Mouse (Mus musculus) forebrain, postnatal 0 days (tissue): ENCODE results near the gene Spcs2. TPM values are rescaled to one million over a fixed set of nuclear protein-coding genes. Genes with fewer than 3 reads are reported as not detected.
"Not testable (repeated sequence)": the region's sequence is repeated elsewhere in the genome, so short reads cannot be mapped to it uniquely, and the experiment has no call there.

Experiments used
- ATAC-seq: fragments of 200-750 bp; cut with Nextera tagmentation; 2 replicates; pipeline ENCODE4 v1.8.0; 2017; ENCODE audit warnings: mild to moderate bottlenecking, moderate library complexity
- DNase-seq: peaks from one replicate; pipeline ENCODE4 v3.0.0-alpha.2; 2015
- H3K27ac ChIP-seq: fragments of 300-500 bp; sonication (generic); 2 replicates; pipeline ENCODE4 v1.5.1; 2014; ENCODE audit warnings: low read depth, mild to moderate bottlenecking, antibody characterized with exemption, low read length, moderate library complexity, mixed read lengths
- H3K27me3 ChIP-seq: fragments of 300-500 bp; sonication (generic); 2 replicates; pipeline ENCODE4 v1.6.1; 2014; ENCODE audit warnings: mild to moderate bottlenecking, low read length, mixed read lengths; ENCODE audit not compliant: insufficient read depth
- H3K36me3 ChIP-seq: fragments of 300-500 bp; sonication (generic); 2 replicates; pipeline ENCODE4 v1.6.1; 2014; ENCODE audit warnings: mild to moderate bottlenecking, moderate library complexity; ENCODE audit not compliant: insufficient read depth
- H3K4me1 ChIP-seq: fragments of 300-500 bp; sonication (generic); 2 replicates; pipeline ENCODE4 v1.6.1; 2014; ENCODE audit warnings: antibody characterized with exemption; ENCODE audit not compliant: insufficient read depth
- H3K4me2 ChIP-seq: fragments of 300-500 bp; sonication (generic); 2 replicates; pipeline ENCODE4 v1.6.1; 2014; ENCODE audit warnings: low read depth, mild to moderate bottlenecking, moderate library complexity
- H3K4me3 ChIP-seq: fragments of 300-500 bp; sonication (generic); 2 replicates; pipeline ENCODE4 v1.5.1; 2014; ENCODE audit warnings: low read depth, low read length, mixed read lengths
- H3K9ac ChIP-seq: fragments of 300-500 bp; sonication (generic); 2 replicates; pipeline ENCODE4 v1.6.1; 2014; ENCODE audit warnings: mild to moderate bottlenecking
- H3K9me3 ChIP-seq: fragments of 300-500 bp; sonication (generic); 2 replicates; pipeline ENCODE4 v1.6.1; 2016; ENCODE audit warnings: low read length
- CTCF ChIP-seq: sonication (generic); IDR thresholded peaks from 2 replicates; pipeline ENCODE4 v1.5.1; 2016; ENCODE audit warnings: antibody characterized with exemption, control low read depth, low read depth
- WGBS: fragments of 180-500 bp; shearing (Covaris S2); extraction: QIAGEN DNeasy Blood & Tissue Kit; methylation state at CpG from one replicate; pipeline ENCODE4 v1.1.7; 2014; 5-methylcytosine and 5-hydroxymethylcytosine counted together
- polyA plus RNA-seq: library from polyadenylated mRNA; unstranded; fragments of >200 nt; fragmentation: Nextera tagmentation; extraction: Ambion mirVana; gene quantifications from 2 replicates; pipeline ENCODE4 v1.2.1, GENCODE M21; 2015
- total RNA-seq: library from RNA; depleted of rRNA; stranded (reverse); fragments of >200 nt; gene quantifications from 2 replicates; pipeline ENCODE4 v1.2.3, GENCODE M21; 2014

The Spcs2 gene
- total and polyA plus RNA-seq, 2 experiments from 2014 or later, result 123 to 257 TPM

DNA sequence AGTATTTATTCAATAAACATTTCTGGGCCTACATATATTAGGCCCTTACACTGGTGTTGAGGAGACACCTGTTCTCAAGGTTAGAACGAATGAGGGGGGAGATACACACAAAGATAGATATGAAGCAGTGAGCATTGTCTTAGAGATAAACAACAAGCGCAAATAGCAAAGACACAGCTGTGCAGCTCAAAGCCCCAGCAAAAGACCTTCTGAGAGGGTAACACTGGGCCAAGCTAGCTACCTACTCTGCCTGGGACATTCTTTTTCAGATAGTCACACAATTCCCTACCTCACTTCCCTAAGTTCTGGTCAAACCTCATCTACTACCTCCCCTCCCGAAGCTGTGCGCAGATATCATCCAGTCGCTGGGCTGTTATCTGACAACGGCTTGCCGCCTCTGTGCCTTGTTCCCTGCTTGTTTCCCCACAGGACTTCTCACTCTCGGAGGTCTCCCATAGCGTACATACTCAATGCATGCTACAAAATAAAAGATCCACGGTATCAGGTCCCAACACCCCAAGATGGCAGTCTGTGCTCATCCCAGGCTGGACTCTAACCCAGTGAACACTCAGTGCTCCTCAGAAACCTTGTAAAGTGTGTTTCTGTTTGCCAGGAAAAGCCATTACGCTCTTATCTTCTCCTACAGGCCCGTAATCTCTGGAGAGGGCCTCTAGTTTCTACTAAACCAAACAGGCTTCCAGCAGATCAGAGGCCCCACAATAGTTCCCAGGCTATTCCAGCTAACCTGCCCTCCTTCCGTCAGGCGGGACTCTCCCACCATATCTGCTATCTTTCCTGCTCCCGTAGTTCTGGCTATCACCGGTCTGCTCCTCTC, 38.4 kb downstream of the Spcs2 start:
- WGBS, result 93% methylated on average over 16 of the region's 16 CpGs
- no peak overlapping the region for H3K9ac ChIP-seq

GRCm38 (mm10) chr7:99823045-99823663, 40.1 kb downstream of the Spcs2 start:
- Histone ChIP-seq H3K9ac (no peak overlapping the region), H3K36me3 (no peaks in the 10 kb centered on the region), H3K4me3 (no peak overlapping the region), H3K9me3 (no peaks in the 10 kb centered on the region), H3K27me3 (no peaks in the 10 kb centered on the region), H3K4me1 (no peaks in the 10 kb centered on the region), H3K27ac (no peak overlapping the region), H3K4me2 (no peak overlapping the region)
- WGBS, result 86% methylated on average over 10 of the region's 10 CpGs
- no peak for ATAC-seq
- TF ChIP-seq CTCF, result no peak
- no peak for DNase-seq

More for the DNA sequence above, 38.4 kb downstream of the Spcs2 start:
- Histone ChIP-seq H3K36me3 (no peaks in the 10 kb centered on the region), H3K27ac (no peak overlapping the region), H3K4me2 (no peak overlapping the region), H3K4me3 (no peak overlapping the region), H3K27me3 (no peaks in the 10 kb centered on the region), H3K9me3 (no peaks in the 10 kb centered on the region), H3K4me1 (no peaks in the 10 kb centered on the region)
- TF ChIP-seq CTCF, result no peak
- DNase-seq (no peak), ATAC-seq (no peak)

DNA sequence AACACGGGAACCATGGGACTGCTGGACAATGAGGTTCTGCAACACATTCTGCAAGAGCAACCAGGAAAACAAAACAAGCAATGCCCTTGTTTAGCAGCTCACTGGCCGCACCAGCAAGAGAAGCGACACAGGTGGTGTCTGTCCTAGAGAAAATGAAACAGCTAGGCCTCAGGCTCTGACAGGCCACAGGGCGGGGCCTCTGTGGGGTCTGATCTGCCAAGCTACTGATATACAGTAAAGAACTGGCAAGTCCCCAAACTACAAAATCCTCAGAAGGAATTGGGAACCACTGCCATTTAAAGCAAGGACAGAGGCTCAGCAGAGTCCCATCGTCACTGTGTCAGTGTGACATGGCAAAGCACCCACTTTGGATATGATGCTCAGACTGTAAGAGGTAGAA, 40.8 kb downstream of the Spcs2 start:
- ATAC-seq (no peak), DNase-seq (no peak)
- H3K9ac ChIP-seq, result no peak overlapping the region
- H3K4me3 ChIP-seq, result no peak overlapping the region
- H3K27me3 ChIP-seq, result no peaks in the 10 kb centered on the region
- no peak overlapping the region for H3K27ac ChIP-seq
- no peak overlapping the region for H3K4me2 ChIP-seq
- TF ChIP-seq CTCF, result no peak
- H3K4me1 ChIP-seq, result no peaks in the 10 kb centered on the region
- WGBS, result 83% methylated on average over 5 of the region's 5 CpGs
- no peaks in the 10 kb centered on the region for H3K36me3 ChIP-seq
- H3K9me3 ChIP-seq, result no peaks in the 10 kb centered on the region

GRCm38 (mm10) chr7:99821953-99822352, 41.3 kb downstream of the Spcs2 start:
- Histone ChIP-seq H3K4me1 (no peaks in the 10 kb centered on the region), H3K9ac (no peak overlapping the region), H3K27me3 (no peaks in the 10 kb centered on the region), H3K4me2 (no peak overlapping the region), H3K9me3 (no peaks in the 10 kb centered on the region), H3K36me3 (no peaks in the 10 kb centered on the region), H3K27ac (no peak overlapping the region), H3K4me3 (no peak overlapping the region)
- no peak for ATAC-seq
- no peak for TF ChIP-seq CTCF
- WGBS, result 94% methylated on average over 2 of the region's 2 CpGs
- no peak for DNase-seq

DNA sequence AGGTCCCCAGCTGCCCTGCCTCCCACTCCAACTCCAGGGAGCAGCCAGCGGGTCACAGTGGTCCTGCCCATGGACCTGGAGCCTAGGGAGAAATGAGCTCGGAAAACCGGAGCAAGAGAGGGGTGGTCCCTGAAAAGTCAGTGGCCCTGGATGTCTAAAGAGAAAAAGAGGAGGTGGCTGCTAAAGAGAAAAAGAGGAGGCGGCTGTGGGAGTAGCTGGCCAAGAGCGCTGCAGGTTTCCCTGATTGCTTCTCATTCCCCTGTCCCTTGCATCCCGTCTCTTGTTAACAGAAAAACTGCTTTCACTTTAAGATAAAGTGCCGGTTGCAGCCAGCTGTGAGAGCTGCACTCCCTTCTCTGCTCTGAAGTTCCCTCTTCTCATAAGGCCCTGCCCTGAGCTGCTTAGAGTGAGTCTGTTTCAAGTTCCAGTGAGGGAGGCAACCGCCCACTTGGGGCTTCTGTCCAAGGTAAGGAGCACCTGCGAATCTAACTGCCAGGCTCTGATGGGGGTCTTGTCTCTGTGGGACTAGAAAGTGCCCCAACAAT, 45.0 kb downstream of the Spcs2 start:
- not testable (repeated sequence) for H3K27me3 ChIP-seq, H3K4me2 ChIP-seq, ATAC-seq, DNase-seq, H3K4me3 ChIP-seq, H3K4me1 ChIP-seq, H3K36me3 ChIP-seq, H3K9ac ChIP-seq, H3K27ac ChIP-seq, H3K9me3 ChIP-seq
- WGBS, result 20% methylated on average over 9 of the region's 9 CpGs

DNA sequence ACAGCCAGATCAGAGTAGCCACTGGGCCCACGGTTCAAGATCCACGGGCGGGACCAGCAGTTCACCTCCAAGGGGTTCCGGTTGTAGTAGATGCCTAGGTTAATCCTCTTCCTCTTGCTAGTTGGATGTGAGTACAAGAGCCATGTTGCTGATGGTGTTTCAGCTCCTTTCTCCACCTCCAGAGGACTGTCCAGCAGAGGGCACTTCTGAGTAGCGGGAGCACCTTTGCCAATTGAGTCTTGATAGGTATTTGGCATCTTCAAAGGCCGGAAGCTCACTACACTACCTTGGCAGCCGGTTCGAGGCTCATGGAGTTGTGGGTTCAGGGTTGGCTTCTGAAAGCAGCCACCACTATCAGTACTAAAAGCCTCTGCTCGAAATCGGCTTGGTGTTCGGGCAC, 49.9 kb downstream of the Spcs2 start:
- H3K9ac ChIP-seq, result no peak overlapping the region
- no peak for DNase-seq
- WGBS, result 88% methylated on average over 11 of the region's 11 CpGs
- H3K9me3 ChIP-seq, result no peaks in the 10 kb centered on the region
- no peaks in the 10 kb centered on the region for H3K27me3 ChIP-seq
- H3K36me3 ChIP-seq, result no peaks in the 10 kb centered on the region
- H3K4me3 ChIP-seq, result no peak overlapping the region
- no peak overlapping the region for H3K27ac ChIP-seq
- no peak overlapping the region for H3K4me2 ChIP-seq
- no peak for ATAC-seq
- no peaks in the 10 kb centered on the region for H3K4me1 ChIP-seq
- peak; percentile 40 for TF ChIP-seq CTCF

- Histone ChIP-seq H3K4me3 (no peak overlapping the region), H3K9ac (no peak overlapping the region), H3K36me3 (no peaks in the 10 kb centered on the region), H3K27ac (no peak overlapping the region), H3K9me3 (no peaks in the 10 kb centered on the region), H3K27me3 (no peaks in the 10 kb centered on the region), H3K4me1 (no peaks in the 10 kb centered on the region), H3K4me2 (no peak overlapping the region)
- no peak for ATAC-seq
- 94% methylated on average over 4 of the region's 4 CpGs for WGBS
- no peak for DNase-seq
- TF ChIP-seq CTCF, result no peak
These were observed 51.6 kb downstream of the Spcs2 start for GRCm38 (mm10) chr7:99811661-99812060.
